Mouse (Mus musculus): ENCODE measurements around the gene R3hdm2. TPM values are rescaled to one million over a fixed set of nuclear protein-coding genes. Genes with fewer than 3 reads are reported as not detected.

The R3hdm2 gene
- total RNA-seq, 2 experiments from 2014 or later = 97.8 to 120 TPM

- DNase-seq = no peak
Observed at GRCm38 (mm10) chr10:127353909-127354895, 25.9 kb upstream of the R3hdm2 start, which contains the start of gene Inhbe. Inhbe (minus strand) TSS chr10:127354411.

- no peak for DNase-seq
Observed at GRCm38 (mm10) chr10:127355336-127355735, 24.8 kb upstream of the R3hdm2 start.

- no peak for DNase-seq
Observed at GRCm38 (mm10) chr10:127360714-127361113, 19.4 kb upstream of the R3hdm2 start.

- DNase-seq = no peak
Observed at GRCm38 (mm10) chr10:127367116-127367515, 13.0 kb upstream of the R3hdm2 start.

- DNase-seq = no peak
Observed at GRCm38 (mm10) chr10:127368273-127368672, 11.9 kb upstream of the R3hdm2 start.

DNA sequence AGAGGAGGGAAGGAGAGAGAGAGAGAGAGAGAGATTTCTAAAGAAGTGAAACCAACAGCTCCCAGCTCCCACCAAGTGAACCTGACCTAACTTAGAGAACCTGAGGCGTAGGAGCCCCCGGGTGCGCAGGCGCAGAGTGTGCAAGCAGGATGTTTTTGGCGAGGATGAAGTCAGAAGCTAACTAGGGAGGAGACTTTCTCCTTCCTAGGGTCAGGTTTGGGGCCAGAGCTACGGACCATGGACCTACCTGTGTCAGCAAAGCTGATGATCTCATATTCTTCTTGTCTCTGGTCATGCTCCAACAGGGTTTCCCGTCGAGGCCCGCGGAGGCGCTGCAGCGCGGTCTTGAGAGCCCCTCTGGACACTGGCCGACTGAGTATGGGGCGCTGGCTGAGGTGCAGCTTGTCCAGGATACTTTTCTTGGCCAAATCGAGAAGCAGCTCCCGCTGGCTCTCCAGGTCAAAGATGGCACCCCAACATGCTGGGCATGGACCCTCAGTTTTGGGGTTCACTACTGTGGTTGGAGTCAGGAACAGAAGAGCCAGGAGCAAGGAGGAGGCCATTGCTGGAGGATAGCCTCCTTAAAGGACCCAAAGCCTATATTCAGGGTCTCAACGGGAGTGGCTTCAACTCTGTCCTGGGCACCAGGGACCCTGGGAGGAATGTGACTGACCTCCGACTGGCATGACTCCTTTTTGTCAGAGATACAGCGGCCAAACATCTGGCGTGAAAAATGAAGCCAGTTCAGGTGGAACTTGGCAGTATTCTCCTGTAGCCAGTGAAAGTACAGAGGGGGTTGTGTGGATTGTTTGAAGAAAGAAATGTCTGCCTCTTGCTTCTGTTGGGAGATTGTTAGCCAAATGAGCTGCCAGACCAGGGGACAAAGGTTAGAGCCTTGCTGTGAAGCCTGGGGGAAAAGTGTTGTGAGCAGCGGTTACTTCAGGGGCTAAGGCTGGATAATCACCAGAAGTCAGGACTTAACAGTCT lies 10.0 kb upstream of the R3hdm2 start, which contains the start of gene Inhbc:
Inhbc (minus strand) TSS at position 598 of the 987 bp plus-strand sequence.
- DNase-seq = no peak

- DNase-seq = no peak
Observed at GRCm38 (mm10) chr10:127371023-127371422, 9.1 kb upstream of the R3hdm2 start.

DNA sequence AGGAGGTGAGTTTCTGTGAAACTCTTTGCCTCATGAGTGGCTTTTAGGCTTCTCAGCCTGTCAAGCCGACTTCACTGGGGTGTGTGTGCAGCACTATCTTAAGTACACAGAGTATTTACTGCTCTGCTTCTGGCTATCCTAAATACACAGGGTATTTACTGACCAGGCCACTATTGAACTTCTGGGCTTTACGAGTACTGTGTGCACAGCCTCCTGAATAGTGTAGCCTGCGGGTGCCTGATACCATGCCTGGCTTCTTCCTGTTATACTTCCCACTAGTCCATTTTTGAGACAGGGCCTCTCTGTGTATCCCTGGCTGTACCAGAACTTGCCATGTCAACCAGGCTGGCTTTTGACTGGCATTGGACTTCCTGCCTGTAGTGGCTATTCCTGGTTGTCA lies 2.4 kb upstream of the R3hdm2 start:
- no peak for DNase-seq

- no peak for DNase-seq
Observed at GRCm38 (mm10) chr10:127379654-127380053, 473 bp upstream of the R3hdm2 start.

GRCm38 (mm10) chr10:127380767-127381742 lies 928 bp downstream of the R3hdm2 start:
- DNase-seq = peak; percentile 65

GRCm38 (mm10) chr10:127381743-127382134 lies 1.6 kb downstream of the R3hdm2 start:
- DNase-seq = no peak

- DNase-seq = no peak
Observed at GRCm38 (mm10) chr10:127391774-127392173, 11.6 kb downstream of the R3hdm2 start.

GRCm38 (mm10) chr10:127404701-127405100 lies 24.6 kb downstream of the R3hdm2 start:
- no peak for DNase-seq

GRCm38 (mm10) chr10:127407391-127407790 lies 27.3 kb downstream of the R3hdm2 start:
- DNase-seq = no peak

- no peak for DNase-seq
Observed at GRCm38 (mm10) chr10:127412101-127412500, 32.0 kb downstream of the R3hdm2 start.

- DNase-seq = no peak
Observed at GRCm38 (mm10) chr10:127412776-127413175, 32.6 kb downstream of the R3hdm2 start.

DNA sequence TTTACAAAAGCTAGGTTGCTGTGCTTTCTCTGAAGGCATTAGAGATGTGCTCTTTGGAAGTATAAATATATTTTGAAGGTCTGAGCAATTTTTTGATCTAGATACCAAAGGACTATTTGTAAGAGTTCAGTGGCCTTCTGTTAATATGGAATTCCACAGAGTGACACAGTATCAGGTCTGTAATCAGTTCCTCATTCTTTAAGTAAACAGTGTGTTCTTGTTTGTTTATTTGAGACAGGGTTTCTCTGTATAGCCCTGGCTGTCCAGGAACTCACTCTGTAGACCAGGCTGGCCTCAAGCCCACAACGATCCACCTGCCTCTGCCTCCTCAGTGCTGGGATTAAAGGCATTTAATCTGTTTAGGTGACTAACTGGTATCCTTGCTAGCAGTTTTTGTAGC lies 33.5 kb downstream of the R3hdm2 start:
- DNase-seq = no peak

DNA sequence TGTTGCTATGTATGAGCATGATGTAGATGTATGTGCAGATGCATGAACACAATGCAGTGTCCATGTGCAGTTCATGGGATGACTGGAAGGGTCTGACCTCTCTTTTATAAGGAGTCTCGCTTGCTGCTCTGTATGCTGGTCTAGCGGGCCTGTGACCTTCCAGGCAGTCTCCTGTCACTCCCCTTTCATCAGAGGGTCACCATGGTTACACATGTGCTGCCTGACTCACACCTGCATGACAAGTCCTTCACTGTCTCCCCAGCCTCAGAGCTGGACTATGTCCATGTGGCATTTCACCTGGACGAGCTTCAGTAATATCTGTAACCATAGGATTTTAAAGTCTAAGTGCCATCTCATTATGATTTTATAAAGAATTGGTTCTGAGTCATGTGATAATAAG lies 34.0 kb downstream of the R3hdm2 start:
- no peak for DNase-seq

- DNase-seq = no peak
Observed at GRCm38 (mm10) chr10:127420131-127420530, 40.0 kb downstream of the R3hdm2 start.

GRCm38 (mm10) chr10:127420676-127421353 lies 40.7 kb downstream of the R3hdm2 start:
- DNase-seq = no peak

GRCm38 (mm10) chr10:127422047-127422446 lies 41.9 kb downstream of the R3hdm2 start:
- DNase-seq = peak; percentile 27

Measured in gastrocnemius, postnatal 25 days (tissue).